Mouse (Mus musculus) neural tube, embryonic 12.5 days (tissue): ENCODE measurements around the gene Aktip. TPM values are rescaled to one million over a fixed set of nuclear protein-coding genes. Genes with fewer than 3 reads are reported as not detected.
A peak's percentile ranks its signal among the peaks of the same experiment; 100 is the strongest.

Source experiments
- ATAC-seq: fragments of 200-750 bp; cut with Nextera tagmentation; 2 replicates; pipeline ENCODE4 v1.8.0; 2017; ENCODE audit warnings: low read depth, mild to moderate bottlenecking, moderate TSS enrichment, moderate library complexity; ENCODE audit not compliant: low FRiP score
- H3K27ac ChIP-seq: fragments of 300-500 bp; sonication (generic); 2 replicates; pipeline ENCODE4 v1.5.1; 2016
- H3K27me3 ChIP-seq: fragments of 300-500 bp; sonication (generic); replicated peaks from 2 replicates; pipeline ENCODE4 v1.6.1; 2016; ENCODE audit warnings: mild to moderate bottlenecking
- H3K36me3 ChIP-seq: fragments of 300-500 bp; sonication (generic); 2 replicates; pipeline ENCODE4 v1.6.1; 2016; ENCODE audit warnings: mild to moderate bottlenecking
- H3K4me1 ChIP-seq: fragments of 300-500 bp; sonication (generic); 2 replicates; pipeline ENCODE4 v1.6.1; 2016
- H3K4me2 ChIP-seq: fragments of 300-500 bp; sonication (generic); replicated peaks from 2 replicates; pipeline ENCODE4 v1.6.1; 2016; ENCODE audit warnings: mild to moderate bottlenecking
- H3K4me3 ChIP-seq: fragments of 300-500 bp; sonication (generic); 2 replicates; pipeline ENCODE4 v1.5.1; 2016
- H3K9ac ChIP-seq: fragments of 300-500 bp; sonication (generic); 2 replicates; pipeline ENCODE4 v1.6.1; 2016; ENCODE audit warnings: mild to moderate bottlenecking
- H3K9me3 ChIP-seq: fragments of 300-500 bp; sonication (generic); 2 replicates; pipeline ENCODE4 v1.6.1; 2016; ENCODE audit warnings: mild to moderate bottlenecking
- WGBS: fragments of 180-500 bp; shearing (Covaris S2); methylation state at CpG from one replicate; pipeline ENCODE4 v1.1.7; 2016; 5-methylcytosine and 5-hydroxymethylcytosine counted together
- polyA plus RNA-seq: library from polyadenylated mRNA; unstranded; fragments of >200 nt; fragmentation: Nextera tagmentation; extraction: Ambion mirVana; gene quantifications from 2 replicates; pipeline ENCODE4 v1.2.1, GENCODE M21; 2016

The Aktip gene
- polyA plus RNA-seq, 1 experiment from 2014 or later: 86.6 TPM

DNA sequence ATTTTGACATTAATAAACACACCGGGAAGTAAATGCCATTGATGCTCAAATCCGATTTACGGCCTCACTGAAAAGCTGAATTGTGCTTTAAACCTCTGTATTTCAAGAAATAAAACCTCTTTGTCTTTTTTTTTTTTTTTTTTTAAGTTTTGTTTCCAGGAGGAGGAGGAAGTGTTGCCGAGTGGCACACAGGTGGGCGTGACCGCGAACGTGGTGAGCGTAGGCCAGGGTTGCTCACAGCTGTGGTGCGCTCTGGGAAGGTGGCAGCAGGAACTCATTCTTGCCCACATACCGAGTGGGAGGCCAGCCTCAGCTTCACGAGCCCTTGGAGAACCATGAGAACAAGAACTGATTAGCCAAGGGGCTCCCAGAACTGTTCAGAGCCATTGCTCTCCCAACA is 13.4 kb downstream of the Aktip start:
- Histone ChIP-seq H3K9ac (no peak overlapping the region), H3K36me3 (no peaks in the 10 kb centered on the region), H3K4me2 (no peak overlapping the region), H3K4me3 (no peak overlapping the region), H3K9me3 (peaks cover 7% of the 10 kb centered on the region; the same call in 1 of the 2 replicates), H3K4me1 (no peaks in the 10 kb centered on the region), H3K27me3 (0 out of 2 replicates have a peak, but pooled peaks cover 8% of the 10 kb centered on the region), H3K27ac (no peak overlapping the region)
- ATAC-seq: no peak
- WGBS: 77% methylated on average over 12 of the region's 12 CpGs

GRCm38 (mm10) chr8:91177708-91178107 is 22.1 kb downstream of the Aktip start:
- Histone ChIP-seq H3K4me3 (no peak overlapping the region), H3K27me3 (no peaks in the 10 kb centered on the region; the same call in 1 of the 2 replicates), H3K9ac (no peak overlapping the region), H3K9me3 (no peaks in the 10 kb centered on the region), H3K36me3 (no peaks in the 10 kb centered on the region), H3K4me1 (no peaks in the 10 kb centered on the region), H3K27ac (no peak overlapping the region), H3K4me2 (no peak overlapping the region)
- WGBS: 38% methylated on average over 1 of the region's 1 CpGs
- ATAC-seq: no peak

DNA sequence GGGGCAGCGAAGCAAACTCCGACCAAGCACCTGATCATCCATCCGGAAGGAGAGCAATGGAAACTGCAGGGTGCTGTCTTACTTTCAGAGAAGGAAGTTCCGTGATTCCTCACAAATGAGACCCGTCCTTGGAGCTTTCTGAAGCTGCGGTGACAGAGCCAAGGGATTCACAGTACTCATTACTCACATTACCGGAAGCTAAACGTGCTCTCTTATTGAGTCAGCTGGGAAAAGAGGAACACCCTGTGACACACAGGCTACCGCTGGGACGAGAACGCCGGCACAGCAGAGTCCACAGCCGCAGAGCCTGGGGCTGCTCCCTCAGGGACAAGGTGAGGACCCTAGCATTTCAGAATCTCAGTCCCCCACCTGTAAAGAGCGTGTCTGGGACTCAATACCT is 23.6 kb downstream of the Aktip start:
- H3K36me3 ChIP-seq: no peaks in the 10 kb centered on the region
- 70% methylated on average over 14 of the region's 14 CpGs for WGBS

GRCm38 (mm10) chr8:91171605-91172004 is 28.2 kb downstream of the Aktip start:
- no peaks in the 10 kb centered on the region for H3K36me3 ChIP-seq
- no peak overlapping the region for H3K9ac ChIP-seq
- peak; percentile 85 for ATAC-seq
- H3K4me3 ChIP-seq: no peak overlapping the region
- H3K4me1 ChIP-seq: peaks cover 18% of the 10 kb centered on the region
- 25% methylated on average over 13 of the region's 13 CpGs for WGBS
- H3K4me2 ChIP-seq: peak overlapping the region; percentile 46
- H3K27me3 ChIP-seq: no peaks in the 10 kb centered on the region; the same call in 1 of the 2 replicates
- H3K9me3 ChIP-seq: no peaks in the 10 kb centered on the region
- H3K27ac ChIP-seq: no peak overlapping the region

More for the DNA sequence above, 23.6 kb downstream of the Aktip start:
- no peak overlapping the region for H3K9ac ChIP-seq
- H3K4me2 ChIP-seq: no peak overlapping the region
- H3K4me3 ChIP-seq: no peak overlapping the region
- H3K4me1 ChIP-seq: peaks cover 7% of the 10 kb centered on the region
- H3K9me3 ChIP-seq: no peaks in the 10 kb centered on the region
- no peak for ATAC-seq
- H3K27ac ChIP-seq: no peak overlapping the region
- H3K27me3 ChIP-seq: no peaks in the 10 kb centered on the region; the same call in none of the 2 replicates

DNA sequence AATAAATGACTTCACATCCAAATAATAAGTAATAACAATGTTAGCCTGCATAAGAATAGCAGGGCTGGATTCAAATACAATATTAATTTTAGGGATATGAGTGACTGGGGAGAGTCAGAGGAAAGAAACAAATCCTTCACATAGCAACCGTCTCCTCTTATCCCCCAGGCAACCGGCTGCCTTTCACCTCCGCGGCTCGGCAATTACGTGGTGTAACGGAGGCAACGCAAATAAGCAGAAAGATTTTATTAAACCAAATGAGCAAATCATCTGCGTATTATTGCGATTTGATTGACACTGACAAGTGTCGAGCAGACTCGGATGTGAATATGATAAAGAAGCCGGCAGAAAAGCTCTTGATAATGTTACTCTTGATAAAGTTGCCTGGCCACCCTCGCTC is 28.9 kb downstream of the Aktip start:
- 36% methylated on average over 14 of the region's 14 CpGs for WGBS
- Histone ChIP-seq H3K4me3 (no peak overlapping the region), H3K4me1 (peaks cover 18% of the 10 kb centered on the region), H3K27me3 (no peaks in the 10 kb centered on the region; the same call in 1 of the 2 replicates), H3K9ac (no peak overlapping the region), H3K36me3 (no peaks in the 10 kb centered on the region), H3K4me2 (peak overlapping the region; percentile 46), H3K27ac (no peak overlapping the region), H3K9me3 (no peaks in the 10 kb centered on the region)
- no peak for ATAC-seq

- H3K27ac ChIP-seq: no peak overlapping the region
Observed at GRCm38 (mm10) chr8:91170152-91170551, 29.6 kb downstream of the Aktip start.

GRCm38 (mm10) chr8:91159959-91160800 is 39.6 kb downstream of the Aktip start:
- Histone ChIP-seq H3K27me3 (no peaks in the 10 kb centered on the region), H3K4me3 (no peak overlapping the region), H3K9me3 (0 out of 2 replicates have a peak, but pooled peaks cover 4% of the 10 kb centered on the region), H3K36me3 (no peaks in the 10 kb centered on the region), H3K9ac (no peak overlapping the region), H3K27ac (no peak overlapping the region), H3K4me2 (no peak overlapping the region), H3K4me1 (peaks cover 6% of the 10 kb centered on the region)
- WGBS: 59% methylated on average over 15 of the region's 15 CpGs
- ATAC-seq: no peak

More at GRCm38 (mm10) chr8:91170152-91170551, 29.6 kb downstream of the Aktip start:
- H3K4me2 ChIP-seq: no peak overlapping the region
- no peaks in the 10 kb centered on the region; the same call in 1 of the 2 replicates for H3K27me3 ChIP-seq
- no peak overlapping the region for H3K4me3 ChIP-seq
- H3K4me1 ChIP-seq: peaks cover 18% of the 10 kb centered on the region
- WGBS: 82% methylated on average over 6 of the region's 6 CpGs
- H3K9ac ChIP-seq: no peak overlapping the region
- 0 out of 2 replicates have a peak, but pooled peaks cover 2% of the 10 kb centered on the region for H3K9me3 ChIP-seq
- no peaks in the 10 kb centered on the region for H3K36me3 ChIP-seq
- ATAC-seq: no peak

DNA sequence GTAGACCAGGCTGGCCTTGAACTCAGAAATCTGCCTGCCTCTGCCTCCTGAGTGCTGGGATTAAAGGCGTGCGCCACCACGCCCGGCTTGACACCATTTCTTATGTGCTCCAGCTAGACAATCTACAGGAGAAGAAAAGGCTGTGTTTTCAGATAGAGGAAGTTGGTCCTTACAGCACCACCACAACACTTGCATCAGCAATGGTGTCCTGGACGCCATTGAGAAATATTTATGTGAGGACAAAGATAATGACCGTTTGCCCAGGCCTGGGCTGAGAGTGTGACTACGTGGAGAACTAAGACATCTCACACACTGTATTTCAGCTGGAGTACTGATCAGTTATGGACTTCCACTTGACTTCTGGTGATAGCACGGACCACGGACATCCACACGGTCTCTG is 41.2 kb downstream of the Aktip start:
- no peak overlapping the region for H3K4me2 ChIP-seq
- no peaks in the 10 kb centered on the region for H3K9me3 ChIP-seq
- H3K27ac ChIP-seq: no peak overlapping the region
- H3K4me3 ChIP-seq: no peak overlapping the region
- H3K27me3 ChIP-seq: no peaks in the 10 kb centered on the region
- peaks cover 6% of the 10 kb centered on the region for H3K4me1 ChIP-seq
- H3K9ac ChIP-seq: no peak overlapping the region
- H3K36me3 ChIP-seq: no peaks in the 10 kb centered on the region
- ATAC-seq: no peak
- 91% methylated on average over 10 of the region's 10 CpGs for WGBS

DNA sequence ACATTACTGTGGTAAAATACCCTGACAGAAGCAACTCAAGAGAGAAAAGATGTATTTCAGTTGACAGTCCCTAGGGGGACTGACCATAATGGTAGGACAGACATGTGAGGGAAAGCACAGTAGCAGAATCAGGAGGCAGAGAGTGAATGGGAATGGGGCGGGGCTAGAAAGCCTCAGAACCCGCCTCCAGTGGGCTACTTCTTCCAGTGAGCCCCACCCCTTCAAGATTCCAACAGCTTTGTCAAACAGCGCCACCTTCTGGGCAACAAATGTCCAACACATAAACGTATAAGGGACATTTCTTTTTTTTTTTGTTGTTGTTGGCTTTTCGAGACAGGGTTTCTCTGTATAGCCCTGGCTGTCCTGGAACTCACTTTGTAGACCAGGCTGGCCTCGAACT is 45.2 kb downstream of the Aktip start:
- Histone ChIP-seq H3K4me3 (no peak overlapping the region), H3K27ac (no peak overlapping the region), H3K27me3 (no peaks in the 10 kb centered on the region), H3K4me2 (no peak overlapping the region), H3K9ac (no peak overlapping the region), H3K36me3 (no peaks in the 10 kb centered on the region), H3K9me3 (peaks cover 5% of the 10 kb centered on the region; the same call in 1 of the 2 replicates), H3K4me1 (peaks cover under 1% of the 10 kb centered on the region)
- ATAC-seq: no peak
- WGBS: 47% methylated on average over 6 of the region's 6 CpGs

GRCm38 (mm10) chr8:91153831-91154230 is 45.9 kb downstream of the Aktip start:
- H3K4me1 ChIP-seq: no peaks in the 10 kb centered on the region
- no peak for ATAC-seq
- WGBS: 77% methylated on average over 3 of the region's 3 CpGs

DNA sequence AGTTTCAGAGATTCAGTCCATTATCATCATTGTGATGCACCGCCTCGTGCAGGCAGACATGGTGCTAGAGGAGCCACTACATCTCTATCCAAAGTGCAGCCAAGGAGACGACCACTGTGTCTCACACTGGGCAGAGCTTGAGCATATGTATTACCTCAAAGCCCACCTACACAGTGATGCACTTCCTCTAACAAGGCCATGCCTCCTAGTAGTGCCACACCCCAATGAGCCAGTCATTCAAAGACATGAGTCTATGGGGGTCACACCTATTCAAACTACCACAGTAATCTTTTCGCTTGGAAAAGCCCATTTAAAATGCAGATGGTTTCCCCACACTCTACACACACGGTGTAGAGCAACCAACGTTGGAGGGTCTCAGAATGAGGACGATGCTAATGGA is 48.2 kb downstream of the Aktip start:
- no peaks in the 10 kb centered on the region for H3K27me3 ChIP-seq
- H3K9ac ChIP-seq: no peak overlapping the region
- H3K27ac ChIP-seq: no peak overlapping the region
- no peak for ATAC-seq
- no peaks in the 10 kb centered on the region for H3K4me1 ChIP-seq
- no peaks in the 10 kb centered on the region for H3K36me3 ChIP-seq
- H3K4me3 ChIP-seq: no peak overlapping the region
- peaks cover 5% of the 10 kb centered on the region; the same call in 1 of the 2 replicates for H3K9me3 ChIP-seq
- H3K4me2 ChIP-seq: no peak overlapping the region
- 89% methylated on average over 7 of the region's 7 CpGs for WGBS

More at GRCm38 (mm10) chr8:91153831-91154230, 45.9 kb downstream of the Aktip start:
- Histone ChIP-seq H3K9me3 (peaks cover 5% of the 10 kb centered on the region; the same call in 1 of the 2 replicates), H3K27ac (no peak overlapping the region), H3K27me3 (no peaks in the 10 kb centered on the region), H3K4me3 (no peak overlapping the region), H3K4me2 (no peak overlapping the region), H3K36me3 (no peaks in the 10 kb centered on the region), H3K9ac (no peak overlapping the region)

DNA sequence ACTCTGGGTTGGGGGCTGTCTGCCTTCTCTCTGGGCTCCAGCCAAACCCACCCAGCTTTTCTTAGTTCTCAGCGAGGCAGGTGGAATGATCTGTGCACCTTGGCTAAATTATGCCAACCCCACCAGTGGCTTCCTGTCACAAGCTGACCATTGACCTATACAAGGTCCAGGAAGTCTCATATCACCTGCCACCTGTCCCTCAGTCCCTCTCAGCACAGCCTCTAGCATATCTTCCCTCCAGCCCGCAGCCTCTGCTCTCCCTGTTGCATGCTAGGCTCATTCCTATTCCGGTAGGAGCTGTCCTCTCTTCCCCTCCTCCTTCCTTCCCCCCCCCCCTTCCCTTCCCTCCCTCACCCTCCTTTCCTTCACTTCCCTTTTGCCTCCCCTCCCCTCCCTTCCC is 50.5 kb downstream of the Aktip start:
- Histone ChIP-seq H3K9ac (no peak overlapping the region), H3K4me2 (no peak overlapping the region), H3K27me3 (no peaks in the 10 kb centered on the region), H3K9me3 (peaks cover 5% of the 10 kb centered on the region; the same call in 1 of the 2 replicates), H3K4me3 (no peak overlapping the region), H3K36me3 (no peaks in the 10 kb centered on the region), H3K4me1 (no peaks in the 10 kb centered on the region), H3K27ac (no peak overlapping the region)
- WGBS: 79% methylated on average over 3 of the region's 3 CpGs
- ATAC-seq: no peak
